Mouse (Mus musculus): ENCODE measurements around the gene Crip1.
A peak's percentile ranks its signal among the peaks of the same experiment; 100 is the strongest.

The Crip1 gene

GRCm38 (mm10) chr12:113147481-113147880 is 1.4 kb downstream of the Crip1 start:
- DNase-seq (ENCODE audit: low spot score in 2 of 2) = no peak

GRCm38 (mm10) chr12:113148381-113149035 is 2.4 kb downstream of the Crip1 start:
- DNase-seq (ENCODE audit: low spot score in 2 of 2) = no peak

DNA sequence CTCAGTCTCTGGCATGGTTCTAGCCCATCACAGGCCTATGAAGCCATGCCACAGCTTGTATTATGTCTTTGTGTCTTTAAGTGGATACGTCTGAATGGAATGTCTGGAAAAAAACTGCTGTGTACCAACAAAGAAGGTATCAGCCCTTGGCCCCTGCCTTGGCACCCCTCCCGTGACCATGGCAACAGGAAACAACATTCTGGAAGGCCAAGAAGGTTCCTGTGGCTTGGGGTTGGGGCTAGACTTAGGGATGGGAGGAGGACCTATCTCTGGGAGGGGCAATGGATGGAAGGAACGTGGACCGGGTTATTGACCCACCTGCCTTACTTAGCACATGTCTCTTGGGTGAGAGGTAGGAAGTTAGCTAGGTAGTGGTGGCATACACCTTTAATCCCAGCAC is 3.2 kb downstream of the Crip1 start:
- no peak for DNase-seq (ENCODE audit: low spot score in 2 of 2)

GRCm38 (mm10) chr12:113149896-113150295 is 3.8 kb downstream of the Crip1 start:
- DNase-seq (ENCODE audit: low spot score in 2 of 2) = no peak

- no peak for DNase-seq (ENCODE audit: low spot score in 2 of 2)
Observed at GRCm38 (mm10) chr12:113150591-113150990, 4.5 kb downstream of the Crip1 start.

DNA sequence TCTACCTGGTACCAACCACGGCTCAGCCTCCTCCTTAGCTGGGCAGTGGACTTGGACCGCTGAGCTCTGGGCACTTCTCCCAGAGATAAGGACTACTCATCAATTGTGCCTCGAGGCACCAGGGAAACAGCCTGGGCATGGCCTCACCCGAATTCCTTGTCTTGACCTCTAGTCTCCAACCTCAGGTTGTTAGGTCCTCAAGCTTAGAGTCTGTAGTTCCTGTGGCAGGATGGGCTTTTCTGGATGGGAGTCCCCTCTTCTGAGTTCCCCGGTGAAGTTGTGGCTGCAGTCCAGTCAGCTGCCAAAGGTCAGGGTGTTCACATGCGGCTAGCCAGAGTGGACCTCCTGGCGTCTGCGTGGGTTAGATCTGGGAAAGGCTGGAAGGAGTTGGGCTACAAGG is 4.9 kb downstream of the Crip1 start:
- DNase-seq (ENCODE audit: low spot score in 2 of 2) = no peak

DNA sequence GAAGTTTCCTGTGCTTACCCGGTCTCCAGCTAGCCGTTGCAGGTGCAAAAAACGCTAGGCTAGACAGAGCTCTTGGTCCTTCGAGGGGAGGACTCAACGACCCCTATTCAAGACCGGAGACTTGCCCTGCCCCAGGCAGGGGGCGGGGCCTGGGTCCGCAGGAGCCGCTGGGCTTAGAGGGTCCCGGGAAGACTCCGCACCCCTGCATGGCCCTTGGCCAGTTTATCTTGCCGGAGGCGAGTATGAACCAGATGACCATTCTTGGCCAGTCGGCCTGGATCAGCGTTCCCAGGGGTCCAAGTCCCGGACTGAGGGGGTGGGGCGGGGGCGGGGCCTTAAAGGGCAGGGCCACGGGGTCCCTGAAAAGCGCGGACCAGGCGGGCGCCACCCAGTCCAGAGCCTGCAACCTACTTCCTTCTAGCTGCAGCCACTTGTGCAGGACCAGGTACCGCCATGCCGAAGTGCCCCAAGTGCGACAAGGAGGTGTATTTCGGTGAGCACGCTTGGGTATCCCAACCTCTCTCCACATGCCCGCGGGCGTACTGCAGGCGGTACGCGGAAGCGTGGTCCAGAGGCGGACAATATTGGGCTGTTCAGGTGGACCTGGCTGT is 5.7 kb downstream of the Crip1 start:
- DNase-seq (ENCODE audit: low spot score in 2 of 2) = no peak

DNA sequence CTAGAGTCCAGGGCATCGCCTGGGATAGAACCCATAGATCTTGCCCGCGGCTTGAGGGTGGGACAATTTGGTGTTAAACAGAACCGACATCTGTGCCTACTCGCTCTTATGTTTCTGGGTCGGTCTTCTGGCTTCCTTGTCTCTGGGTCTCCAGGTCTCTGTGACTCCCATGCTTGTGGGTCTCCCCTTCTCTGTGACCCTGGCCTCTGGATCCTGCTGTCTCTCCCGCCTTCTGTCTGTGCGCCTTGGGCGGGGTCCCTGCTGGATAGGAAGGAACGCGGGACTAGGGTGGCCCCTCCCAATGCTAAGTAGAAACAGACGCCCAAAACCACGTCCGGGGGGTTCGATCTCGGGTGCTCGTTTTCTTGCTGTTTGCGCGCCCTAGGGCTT is 6.2 kb downstream of the Crip1 start:
- DNase-seq (ENCODE audit: low spot score in 2 of 2) = no peak

DNA sequence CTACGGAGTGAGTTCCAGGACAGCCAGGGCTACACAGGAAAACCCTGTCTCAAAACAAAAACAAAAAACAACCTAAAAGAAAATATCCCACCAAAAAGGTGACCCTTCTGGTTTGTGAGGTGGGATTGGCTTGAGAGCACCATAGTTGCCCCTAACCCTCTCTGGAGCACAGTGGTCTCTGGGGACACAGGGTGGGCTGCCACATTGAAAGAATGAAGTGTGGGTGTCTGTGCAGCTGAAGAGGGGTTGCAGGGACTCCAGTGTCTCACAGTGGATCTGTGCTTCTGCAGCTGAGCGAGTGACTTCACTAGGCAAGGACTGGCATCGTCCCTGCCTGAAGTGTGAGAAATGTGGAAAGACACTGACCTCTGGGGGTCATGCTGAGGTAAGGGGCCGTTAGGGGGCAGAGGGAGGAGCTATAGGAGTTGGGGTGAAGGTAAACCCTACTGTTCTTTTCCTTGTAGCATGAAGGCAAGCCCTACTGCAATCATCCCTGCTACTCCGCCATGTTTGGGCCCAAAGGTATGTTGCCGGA is 6.9 kb downstream of the Crip1 start:
- DNase-seq (ENCODE audit: low spot score in 2 of 2) = no peak

- no peak for DNase-seq (ENCODE audit: low spot score in 2 of 2)
Observed at GRCm38 (mm10) chr12:113153971-113154370, 7.9 kb downstream of the Crip1 start.

- no peak for DNase-seq (ENCODE audit: low spot score in 2 of 2)
Observed at GRCm38 (mm10) chr12:113154747-113155075, 8.6 kb downstream of the Crip1 start.

- no peak for DNase-seq (ENCODE audit: low spot score in 2 of 2)
Observed at GRCm38 (mm10) chr12:113155076-113155771, 9.1 kb downstream of the Crip1 start.

DNA sequence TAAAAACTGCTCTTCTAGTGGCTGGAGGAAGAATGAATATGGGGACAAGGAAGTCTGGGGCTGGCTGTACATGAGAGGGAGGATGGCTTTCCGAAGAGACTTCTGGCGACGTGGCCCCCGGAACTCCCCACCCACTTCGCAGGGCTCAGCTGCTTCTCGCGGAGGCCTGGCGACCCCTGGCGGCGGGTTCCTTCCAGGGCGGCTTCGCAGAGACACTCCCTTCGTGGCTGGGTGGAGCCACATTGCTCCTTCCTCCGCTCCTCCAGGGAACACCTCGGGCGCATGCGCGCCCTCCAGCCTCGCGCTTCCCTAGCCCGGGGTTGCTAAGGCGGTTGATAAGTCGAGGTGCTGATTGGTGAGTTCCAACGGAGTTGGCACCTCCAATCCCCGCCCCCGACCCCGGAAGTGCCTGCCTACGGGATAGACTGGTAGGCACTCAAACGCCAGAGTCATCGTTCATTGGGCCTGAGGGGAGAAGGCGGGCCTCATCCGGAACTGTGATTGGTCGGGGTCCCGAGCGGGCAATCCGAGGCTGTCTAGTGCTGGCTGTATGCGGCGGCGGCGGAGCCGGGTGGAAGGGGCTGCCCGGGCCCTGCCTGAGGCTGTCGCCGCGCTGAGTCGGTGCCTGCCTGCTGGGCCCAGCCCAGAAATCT is 9.9 kb downstream of the Crip1 start, which contains the start of gene Tedc1:
Gene Tedc1 (plus strand): TSS at position 535 of the 653 bp plus-strand sequence.
- peak; percentile 99 to 100 for DNase-seq (ENCODE audit: low spot score in 2 of 2)

GRCm38 (mm10) chr12:113156540-113156929 is 10.4 kb downstream of the Crip1 start:
- DNase-seq (ENCODE audit: low spot score in 2 of 2) = no peak

DNA sequence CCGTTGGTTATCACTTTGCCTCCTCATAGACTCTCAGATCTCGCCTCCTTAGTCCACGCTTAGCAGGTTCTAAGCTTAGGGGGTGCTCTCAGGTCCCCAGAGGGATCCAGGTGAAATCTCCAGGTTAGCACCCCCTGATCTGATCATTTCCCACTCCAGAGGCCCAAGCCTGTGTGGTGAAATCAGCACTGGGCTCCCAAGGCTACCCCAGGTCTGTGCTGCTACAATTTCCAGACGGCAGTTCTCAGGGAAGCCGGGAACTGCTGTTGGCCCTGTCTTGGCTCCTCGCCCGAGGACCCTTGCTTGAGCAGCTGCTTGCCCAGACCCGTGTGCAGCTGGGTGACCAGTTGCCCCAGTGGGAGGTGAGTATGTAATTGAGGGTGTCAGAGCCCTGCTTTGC is 10.9 kb downstream of the Crip1 start:
- DNase-seq (ENCODE audit: low spot score in 2 of 2) = no peak

GRCm38 (mm10) chr12:113157521-113157920 is 11.4 kb downstream of the Crip1 start:
- no peak for DNase-seq (ENCODE audit: low spot score in 2 of 2)

- DNase-seq (ENCODE audit: low spot score in 2 of 2) = no peak
Observed at GRCm38 (mm10) chr12:113157971-113158370, 11.9 kb downstream of the Crip1 start.

DNA sequence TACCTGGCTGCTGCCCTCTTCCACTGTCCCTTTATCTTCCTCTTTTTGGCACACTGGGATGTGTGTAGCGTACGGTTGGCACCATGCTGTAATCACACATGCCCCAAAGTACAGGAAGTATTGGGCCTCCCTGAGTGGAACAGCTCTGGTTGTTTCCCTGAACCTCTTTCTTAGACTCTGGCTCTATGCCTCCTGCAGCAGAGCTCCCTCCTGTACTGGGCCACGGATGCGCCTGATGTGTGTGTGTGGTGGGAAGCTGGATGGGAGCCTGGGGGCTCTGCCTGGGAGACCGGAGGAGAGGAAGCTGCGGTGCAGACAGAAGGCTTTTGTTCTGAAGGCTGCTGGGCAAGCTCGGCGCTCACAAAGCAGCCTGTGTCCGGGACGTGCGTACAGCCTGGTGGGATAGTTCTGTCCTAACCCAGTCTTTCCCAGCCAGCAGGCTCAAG is 17.5 kb downstream of the Crip1 start:
- peak in 1 of 2 experiments; percentile 33 for DNase-seq (ENCODE audit: low spot score in 2 of 2)

GRCm38 (mm10) chr12:113168031-113168536 is 22.0 kb downstream of the Crip1 start:
- DNase-seq (ENCODE audit: low spot score in 2 of 2) = no peak

- DNase-seq (ENCODE audit: low spot score in 2 of 2) = no peak
Observed at GRCm38 (mm10) chr12:113176960-113177725, 31.0 kb downstream of the Crip1 start.

GRCm38 (mm10) chr12:113181020-113181419 is 34.9 kb downstream of the Crip1 start:
- no peak for DNase-seq (ENCODE audit: low spot score in 2 of 2)
